Mouse (Mus musculus): ENCODE data around the gene Slc37a1. TPM values are rescaled to one million over a fixed set of nuclear protein-coding genes. Genes with fewer than 3 reads are reported as not detected.
A peak's percentile ranks its signal among the peaks of the same experiment; 100 is the strongest.

Gene Slc37a1
- polyA plus RNA-seq, 1 experiment from 2014 or later = 4.6 TPM

- 78% methylated on average over 9 of the region's 9 CpGs for WGBS
- Histone ChIP-seq H3K27ac (replicated peaks) (no peak overlapping the region), H3K4me1 (peaks cover 12% of the 10 kb centered on the region), H3K27me3 (no peaks in the 10 kb centered on the region), H3K4me3 (replicated peaks) (no peak overlapping the region), H3K9me3 (replicated peaks) (no peaks in the 10 kb centered on the region), H3K4me2 (replicated peaks) (no peak overlapping the region), H3K9ac (no peak overlapping the region), H3K36me3 (no peaks in the 10 kb centered on the region)
- no peak for ATAC-seq (ENCODE audit: insufficient number of reproducible peaks, low FRiP score, low TSS enrichment, low read depth)
Measured at GRCm38 (mm10) chr17:31279541-31279940, 7.1 kb upstream of the Slc37a1 start.

DNA sequence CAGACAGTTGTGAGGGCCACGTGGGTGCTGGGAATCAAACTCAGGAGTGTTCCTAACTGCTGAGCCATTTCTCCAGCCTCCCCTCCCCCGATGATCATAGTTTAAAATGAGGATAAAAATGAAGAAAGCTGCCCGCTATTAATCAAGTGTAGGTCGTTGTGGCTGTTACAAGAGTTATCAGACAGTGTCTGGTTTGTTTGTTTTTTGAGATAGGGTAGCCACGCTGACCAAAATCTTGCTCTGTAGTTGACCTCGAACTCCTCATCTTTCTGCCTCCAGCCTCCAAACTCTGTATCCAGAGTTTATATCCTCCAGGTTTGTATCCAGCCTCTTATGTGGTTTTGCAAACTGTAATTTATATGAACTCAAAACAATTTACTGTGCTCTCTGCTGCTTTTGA, 6.3 kb upstream of the Slc37a1 start:
- WGBS = 68% methylated on average over 6 of the region's 6 CpGs
- Histone ChIP-seq H3K36me3 (no peaks in the 10 kb centered on the region), H3K4me3 (replicated peaks) (no peak overlapping the region), H3K4me2 (replicated peaks) (no peak overlapping the region), H3K4me1 (peaks cover 12% of the 10 kb centered on the region), H3K9me3 (replicated peaks) (no peaks in the 10 kb centered on the region), H3K27me3 (no peaks in the 10 kb centered on the region), H3K27ac (replicated peaks) (no peak overlapping the region), H3K9ac (no peak overlapping the region)
- ATAC-seq (ENCODE audit: insufficient number of reproducible peaks, low FRiP score, low TSS enrichment, low read depth) = no peak

DNA sequence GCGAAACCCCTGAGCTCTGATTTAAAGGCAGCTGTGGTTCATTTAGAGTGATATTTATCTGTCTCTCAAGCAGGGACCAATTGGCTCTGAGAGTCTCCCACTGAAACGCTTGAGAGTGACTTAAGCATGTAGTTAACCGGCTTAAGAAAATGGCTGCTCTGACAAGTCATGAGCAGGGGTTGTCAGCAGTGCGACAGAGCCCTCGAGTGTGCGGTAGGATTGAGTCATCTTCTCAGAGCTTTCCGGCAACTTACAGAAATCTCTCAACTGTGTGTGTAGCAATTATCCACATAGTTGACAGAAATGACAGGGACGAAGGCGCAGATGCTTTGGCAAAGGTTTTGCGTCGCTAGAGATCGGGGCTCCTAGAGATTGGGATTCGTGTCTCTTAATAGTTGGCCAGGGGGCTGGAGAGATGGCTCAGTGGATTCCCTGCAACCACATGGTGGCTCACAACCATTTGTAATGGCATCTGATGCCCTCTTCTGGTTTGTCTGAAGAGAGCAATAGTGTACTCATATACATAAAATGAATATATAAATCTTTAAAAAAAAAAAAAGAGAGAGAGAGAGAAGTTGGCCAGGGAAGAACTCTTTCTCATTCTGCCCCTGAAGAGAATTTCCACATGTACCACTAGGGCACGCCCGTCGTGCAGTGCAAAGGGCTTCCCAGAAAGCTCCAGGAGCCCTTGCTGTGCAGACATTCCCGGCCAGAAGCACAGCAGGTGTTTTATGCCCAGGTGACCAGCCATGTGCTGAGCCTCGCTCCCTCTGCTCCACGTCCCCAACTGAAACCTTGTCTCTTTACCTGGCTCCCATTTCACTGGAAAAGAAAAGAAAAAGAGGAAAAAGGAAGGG, 4.5 kb upstream of the Slc37a1 start:
- ATAC-seq (ENCODE audit: insufficient number of reproducible peaks, low FRiP score, low TSS enrichment, low read depth) = no peak
- no peaks in the 10 kb centered on the region for H3K36me3 ChIP-seq
- H3K9ac ChIP-seq = no peak overlapping the region
- no peaks in the 10 kb centered on the region for H3K9me3 ChIP-seq (replicated peaks)
- 34% methylated on average over 19 of the region's 19 CpGs for WGBS
- no peaks in the 10 kb centered on the region for H3K27me3 ChIP-seq
- no peak overlapping the region for H3K27ac ChIP-seq (replicated peaks)
- H3K4me1 ChIP-seq = peaks cover 5% of the 10 kb centered on the region; the same call in 1 of the 2 replicates
- no peak overlapping the region for H3K4me2 ChIP-seq (replicated peaks)
- H3K4me3 ChIP-seq (replicated peaks) = no peak overlapping the region

GRCm38 (mm10) chr17:31282687-31283053, 3.9 kb upstream of the Slc37a1 start:
- Histone ChIP-seq H3K4me1 (no peaks in the 10 kb centered on the region), H3K9ac (no peak overlapping the region), H3K4me2 (replicated peaks) (no peak overlapping the region), H3K36me3 (no peaks in the 10 kb centered on the region), H3K27ac (replicated peaks) (no peak overlapping the region), H3K4me3 (replicated peaks) (no peak overlapping the region), H3K9me3 (replicated peaks) (no peaks in the 10 kb centered on the region), H3K27me3 (no peaks in the 10 kb centered on the region)
- ATAC-seq (ENCODE audit: insufficient number of reproducible peaks, low FRiP score, low TSS enrichment, low read depth) = no peak
- 26% methylated on average over 7 of the region's 7 CpGs for WGBS

- Histone ChIP-seq H3K4me3 (replicated peaks) (no peak overlapping the region), H3K27ac (replicated peaks) (no peak overlapping the region), H3K36me3 (no peaks in the 10 kb centered on the region), H3K27me3 (no peaks in the 10 kb centered on the region), H3K4me1 (no peaks in the 10 kb centered on the region), H3K9ac (no peak overlapping the region), H3K4me2 (replicated peaks) (no peak overlapping the region), H3K9me3 (replicated peaks) (no peaks in the 10 kb centered on the region)
- no peak for ATAC-seq (ENCODE audit: insufficient number of reproducible peaks, low FRiP score, low TSS enrichment, low read depth)
- 66% methylated on average over 2 of the region's 2 CpGs for WGBS
Measured at GRCm38 (mm10) chr17:31285867-31286266, 725 bp upstream of the Slc37a1 start.

GRCm38 (mm10) chr17:31287216-31287615, 624 bp downstream of the Slc37a1 start:
- H3K27me3 ChIP-seq = no peaks in the 10 kb centered on the region
- WGBS = 86% methylated on average over 3 of the region's 3 CpGs
- H3K9me3 ChIP-seq (replicated peaks) = no peaks in the 10 kb centered on the region
- no peaks in the 10 kb centered on the region for H3K4me1 ChIP-seq
- H3K4me3 ChIP-seq (replicated peaks) = no peak overlapping the region
- ATAC-seq (ENCODE audit: insufficient number of reproducible peaks, low FRiP score, low TSS enrichment, low read depth) = no peak
- no peak overlapping the region for H3K27ac ChIP-seq (replicated peaks)
- no peak overlapping the region for H3K4me2 ChIP-seq (replicated peaks)
- H3K36me3 ChIP-seq = no peaks in the 10 kb centered on the region
- no peak overlapping the region for H3K9ac ChIP-seq

DNA sequence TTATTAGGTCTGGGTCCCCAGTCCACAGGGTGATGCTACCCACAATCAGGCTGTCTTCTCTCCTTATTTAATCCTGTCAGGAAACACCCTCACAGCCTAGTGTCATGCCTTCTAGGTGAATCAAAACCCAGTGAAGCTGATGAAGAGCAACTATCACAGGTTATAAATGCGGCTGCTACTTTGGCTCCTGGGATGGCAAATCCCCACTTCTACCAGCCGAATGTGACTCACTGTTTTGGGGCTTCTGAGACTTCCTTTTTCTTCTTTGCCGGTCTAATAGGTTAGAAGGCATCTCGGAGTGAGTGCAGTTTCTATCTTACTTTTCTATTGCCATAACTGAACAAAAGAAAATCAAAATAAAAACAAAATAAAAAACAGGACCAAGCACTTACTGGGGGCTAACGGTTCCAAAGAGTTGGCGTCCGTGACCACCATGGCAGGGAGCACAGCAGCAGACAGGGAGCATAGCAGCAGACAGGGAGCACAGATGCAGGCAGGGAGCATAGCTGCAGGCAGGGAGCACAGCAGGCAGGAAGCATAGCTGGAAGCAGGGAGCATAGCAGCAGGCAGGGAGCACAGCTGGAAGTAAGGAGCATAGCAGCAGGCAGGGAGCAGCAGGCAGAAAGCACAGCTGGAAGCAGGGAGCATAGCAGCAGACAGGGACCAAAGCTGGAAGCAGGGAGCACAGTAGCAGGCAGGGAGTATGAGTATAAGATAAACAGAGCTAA, 2.6 kb downstream of the Slc37a1 start:
- 45% methylated on average over 7 of the region's 7 CpGs for WGBS
- Histone ChIP-seq H3K4me3 (replicated peaks) (no peak overlapping the region), H3K36me3 (no peaks in the 10 kb centered on the region), H3K4me2 (replicated peaks) (no peak overlapping the region), H3K9me3 (replicated peaks) (no peaks in the 10 kb centered on the region), H3K4me1 (no peaks in the 10 kb centered on the region), H3K9ac (no peak overlapping the region), H3K27ac (replicated peaks) (no peak overlapping the region), H3K27me3 (no peaks in the 10 kb centered on the region)
- no peak for ATAC-seq (ENCODE audit: insufficient number of reproducible peaks, low FRiP score, low TSS enrichment, low read depth)

DNA sequence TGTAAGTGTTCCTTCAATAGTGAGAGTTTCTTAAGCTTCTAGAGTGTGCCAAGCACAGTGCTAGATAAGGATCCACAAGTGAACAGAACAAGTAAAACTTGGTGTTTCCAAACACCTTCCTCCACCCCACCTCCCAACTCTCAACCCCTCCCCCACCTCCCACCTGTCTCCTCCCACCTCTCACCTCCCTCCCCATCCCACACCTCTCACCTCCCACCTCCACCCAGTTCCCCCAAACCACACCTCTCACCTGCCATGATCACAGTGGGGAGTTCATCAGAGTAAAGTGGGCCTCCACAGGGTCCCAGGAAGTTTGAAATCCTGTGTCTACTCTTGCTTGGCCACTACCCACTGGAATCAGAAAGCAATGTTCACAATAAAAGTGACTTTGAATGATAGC, 3.7 kb downstream of the Slc37a1 start:
- Histone ChIP-seq H3K9ac (no peak overlapping the region), H3K36me3 (no peaks in the 10 kb centered on the region), H3K4me3 (replicated peaks) (no peak overlapping the region), H3K4me2 (replicated peaks) (no peak overlapping the region), H3K27ac (replicated peaks) (no peak overlapping the region), H3K27me3 (peaks cover 5% of the 10 kb centered on the region; the same call in 1 of the 2 replicates), H3K9me3 (replicated peaks) (no peaks in the 10 kb centered on the region), H3K4me1 (peaks cover 3% of the 10 kb centered on the region; the same call in 1 of the 2 replicates)
- no peak for ATAC-seq (ENCODE audit: insufficient number of reproducible peaks, low FRiP score, low TSS enrichment, low read depth)

DNA sequence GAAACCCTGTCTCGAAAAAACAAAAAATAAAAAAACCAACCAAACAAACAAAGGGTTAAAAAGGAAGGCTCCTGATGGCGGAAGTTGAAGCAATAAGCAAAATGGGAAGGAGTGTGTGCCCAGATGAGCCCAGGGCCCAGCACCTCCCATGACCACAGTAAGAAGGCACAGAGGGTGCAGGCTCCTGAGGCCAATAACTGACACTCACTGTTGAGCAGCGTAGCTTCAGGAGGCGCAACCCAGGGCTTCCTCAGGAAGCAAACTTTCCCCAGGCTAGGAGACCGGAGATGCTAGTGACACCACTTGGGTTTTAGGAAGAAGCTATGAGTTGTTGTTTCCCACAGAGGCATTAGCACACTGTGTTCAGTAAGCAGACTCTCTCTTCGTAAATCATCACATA, 4.3 kb downstream of the Slc37a1 start:
- H3K4me3 ChIP-seq (replicated peaks) = no peak overlapping the region
- H3K9me3 ChIP-seq (replicated peaks) = no peaks in the 10 kb centered on the region
- WGBS = 55% methylated on average over 6 of the region's 6 CpGs
- no peak overlapping the region for H3K27ac ChIP-seq (replicated peaks)
- H3K4me1 ChIP-seq = peaks cover 8% of the 10 kb centered on the region
- peaks cover 11% of the 10 kb centered on the region for H3K27me3 ChIP-seq
- H3K4me2 ChIP-seq (replicated peaks) = no peak overlapping the region
- no peaks in the 10 kb centered on the region for H3K36me3 ChIP-seq
- no peak for ATAC-seq (ENCODE audit: insufficient number of reproducible peaks, low FRiP score, low TSS enrichment, low read depth)
- H3K9ac ChIP-seq = no peak overlapping the region

DNA sequence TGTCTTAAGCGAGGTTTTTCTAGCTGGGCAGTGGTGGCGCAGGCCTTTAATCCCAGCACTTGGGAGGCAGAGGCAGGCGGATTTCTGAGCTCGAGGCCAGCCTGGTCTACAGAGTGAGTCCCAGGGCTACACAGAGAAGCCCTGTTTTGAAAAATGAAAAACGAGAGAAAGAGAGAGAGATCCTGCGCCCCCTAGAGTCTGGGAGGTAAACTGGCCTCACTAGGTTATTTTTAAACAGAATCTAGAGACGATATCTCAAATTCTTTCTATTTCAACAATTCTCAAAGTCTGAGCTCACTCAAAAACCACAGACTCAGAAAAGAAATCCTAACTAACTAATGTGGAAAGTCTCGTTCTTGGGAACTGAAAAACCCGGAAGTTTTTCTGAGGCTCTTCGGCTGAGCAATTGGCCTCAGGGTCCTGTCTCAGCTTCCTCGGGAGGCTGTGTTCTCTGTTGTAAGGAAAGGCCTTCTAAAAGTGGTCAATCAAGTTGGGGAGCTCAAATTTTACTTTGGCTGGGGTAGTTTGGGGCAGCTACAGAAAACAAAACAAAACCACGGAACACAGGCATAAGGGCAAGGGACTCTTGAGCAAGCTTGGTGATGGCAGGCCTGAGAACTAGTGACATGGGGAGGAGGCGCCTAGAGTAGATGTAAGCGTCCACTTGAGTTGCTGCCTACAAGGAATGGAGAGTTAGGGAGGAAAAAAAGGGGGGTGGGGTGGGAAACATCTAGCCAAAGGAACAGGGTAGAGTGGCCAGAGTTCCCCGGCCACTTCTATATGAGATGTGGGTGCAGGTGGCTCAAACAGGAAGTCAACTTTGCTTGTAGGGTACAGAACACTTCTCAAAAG, 8.0 kb downstream of the Slc37a1 start:
- peak overlapping the region; percentile 95; the same call in 1 of the 2 replicates for H3K4me2 ChIP-seq (replicated peaks)
- no peak overlapping the region for H3K27ac ChIP-seq (replicated peaks)
- H3K4me3 ChIP-seq (replicated peaks) = no peak overlapping the region
- peaks cover 28% of the 10 kb centered on the region for H3K4me1 ChIP-seq
- WGBS = 73% methylated on average over 15 of the region's 15 CpGs
- 0 out of 2 replicates have a peak, but pooled peaks have one; percentile 1 for ATAC-seq (ENCODE audit: insufficient number of reproducible peaks, low FRiP score, low TSS enrichment, low read depth)
- peaks cover 28% of the 10 kb centered on the region for H3K27me3 ChIP-seq
- no peaks in the 10 kb centered on the region for H3K9me3 ChIP-seq (replicated peaks)
- H3K36me3 ChIP-seq = no peaks in the 10 kb centered on the region
- H3K9ac ChIP-seq = no peak overlapping the region
